Mouse (Mus musculus) forebrain, embryonic 14.5 days (tissue): Measurements from ENCODE around the gene Opn4. TPM values are rescaled to one million over a fixed set of nuclear protein-coding genes. Genes with fewer than 3 reads are reported as not detected.
A peak's percentile ranks its signal among the peaks of the same experiment; 100 is the strongest.

Source experiments
- ATAC-seq: fragments of 200-750 bp; cut with Nextera tagmentation; 2 replicates; pipeline ENCODE4 v1.8.0; 2017; ENCODE audit warnings: mild to moderate bottlenecking, moderate library complexity
- DNase-seq: peaks from one replicate; pipeline ENCODE4 v3.0.0-alpha.2; 2015; ENCODE audit warnings: low spot score
- H3K27ac ChIP-seq: fragments of 300-500 bp; sonication (generic); 2 replicates; pipeline ENCODE4 v1.5.1; 2014; ENCODE audit warnings: low read depth, mild to moderate bottlenecking, control low read depth, low read length, moderate library complexity
- H3K27me3 ChIP-seq: fragments of 300-500 bp; sonication (generic); replicated peaks from 2 replicates; pipeline ENCODE4 v1.6.1; 2014; ENCODE audit warnings: low read length, control low read depth, mixed read lengths; ENCODE audit not compliant: control insufficient read depth, insufficient read depth
- H3K36me3 ChIP-seq: fragments of 300-500 bp; sonication (generic); 2 replicates; pipeline ENCODE4 v1.6.1; 2014; ENCODE audit warnings: low read length, control low read depth; ENCODE audit not compliant: control insufficient read depth, insufficient read depth
- H3K4me1 ChIP-seq: fragments of 300-500 bp; sonication (generic); 2 replicates; pipeline ENCODE4 v1.6.1; 2014; ENCODE audit warnings: antibody characterized with exemption, low read length, control low read depth; ENCODE audit not compliant: control insufficient read depth, insufficient read depth
- H3K4me2 ChIP-seq: fragments of 300-500 bp; sonication (generic); 2 replicates; pipeline ENCODE4 v1.6.1; 2014; ENCODE audit warnings: mild to moderate bottlenecking, control low read depth, low read length
- H3K4me3 ChIP-seq: fragments of 300-500 bp; sonication (generic); 2 replicates; pipeline ENCODE4 v1.5.1; 2014; ENCODE audit warnings: low read depth, low read length, control low read depth
- H3K9ac ChIP-seq: fragments of 300-500 bp; sonication (generic); 2 replicates; pipeline ENCODE4 v1.6.1; 2014; ENCODE audit warnings: mild to moderate bottlenecking, low read length, control low read depth, moderate library complexity
- H3K9me3 ChIP-seq: fragments of 300-500 bp; sonication (generic); replicated peaks from 2 replicates; pipeline ENCODE4 v1.6.1; 2016; ENCODE audit warnings: low read length, control low read depth, mixed read lengths; ENCODE audit not compliant: control insufficient read depth
- WGBS: fragments of 180-500 bp; shearing (Covaris S2); extraction: QIAGEN DNeasy Blood & Tissue Kit; methylation state at CpG from one replicate; pipeline ENCODE4 v1.1.7; 2014; 5-methylcytosine and 5-hydroxymethylcytosine counted together
- polyA plus RNA-seq: library from polyadenylated mRNA; unstranded; fragments of >200 nt; fragmentation: Nextera tagmentation; extraction: Ambion mirVana; gene quantifications from 2 replicates; pipeline ENCODE4 v1.2.1, GENCODE M21; 2014

Opn4 gene
- polyA plus RNA-seq, 1 experiment from 2014 or later: not detected

- Histone ChIP-seq H3K27me3 (no peaks in the 10 kb centered on the region), H3K4me3 (no peak overlapping the region), H3K36me3 (no peaks in the 10 kb centered on the region), H3K9ac (no peak overlapping the region), H3K9me3 (no peaks in the 10 kb centered on the region), H3K27ac (no peak overlapping the region), H3K4me1 (no peaks in the 10 kb centered on the region), H3K4me2 (no peak overlapping the region)
- ATAC-seq (no peak), DNase-seq (no peak)
- WGBS: 66% methylated on average over 6 of the region's 6 CpGs
These were observed 56.3 kb downstream of the Opn4 start for GRCm38 (mm10) chr14:34543596-34543995.

- H3K27ac ChIP-seq: no peak overlapping the region
- H3K9ac ChIP-seq: no peak overlapping the region
- no peak for ATAC-seq
- no peak overlapping the region for H3K4me3 ChIP-seq
- H3K9me3 ChIP-seq: no peaks in the 10 kb centered on the region
- no peaks in the 10 kb centered on the region for H3K4me1 ChIP-seq
- no peaks in the 10 kb centered on the region for H3K27me3 ChIP-seq
- WGBS: 74% methylated on average over 5 of the region's 5 CpGs
- H3K4me2 ChIP-seq: no peak overlapping the region
- no peak for DNase-seq
- H3K36me3 ChIP-seq: no peaks in the 10 kb centered on the region
These were observed 58.0 kb downstream of the Opn4 start for GRCm38 (mm10) chr14:34541896-34542295.

GRCm38 (mm10) chr14:34540685-34541162 lies 59.2 kb downstream of the Opn4 start:
- Histone ChIP-seq H3K27me3 (no peaks in the 10 kb centered on the region), H3K9ac (no peak overlapping the region), H3K36me3 (no peaks in the 10 kb centered on the region), H3K27ac (no peak overlapping the region), H3K4me1 (no peaks in the 10 kb centered on the region), H3K9me3 (no peaks in the 10 kb centered on the region), H3K4me3 (no peak overlapping the region), H3K4me2 (no peak overlapping the region)
- ATAC-seq (peak; percentile 23), DNase-seq (no peak)
- WGBS: 16% methylated on average over 17 of the region's 17 CpGs

Other genes with a start within 250 kb of the Opn4 start
- not detected in 2 replicates for gene Fam25c, start 244.7 kb downstream of the Opn4 start, polyA plus RNA-seq
- 4.0 and 4.2 TPM in 2 replicates for gene Sncg, start 225.4 kb downstream of the Opn4 start, polyA plus RNA-seq
- gene Mmrn2, start 224.7 kb downstream of the Opn4 start, polyA plus RNA-seq: 3.5 and 3.6 TPM in 2 replicates
- 21.3 and 22.5 TPM in 2 replicates for gene Bmpr1a, start 96.8 kb downstream of the Opn4 start, polyA plus RNA-seq
- not detected in 2 replicates for gene 9230112D13Rik, start 77.3 kb downstream of the Opn4 start, polyA plus RNA-seq
- 0.49 and 0.63 TPM in 2 replicates for gene Ldb3, start 11.5 kb downstream of the Opn4 start, polyA plus RNA-seq
- 20.7 and 21.2 TPM in 2 replicates for gene Wapl, start 73.8 kb upstream of the Opn4 start, polyA plus RNA-seq
- 1.1 and 1.9 TPM in 2 replicates for gene Grid1, start 220.0 kb upstream of the Opn4 start, polyA plus RNA-seq